Mouse (Mus musculus) kidney, postnatal 0 days (tissue): Measurements from ENCODE around the gene Pold3. TPM values are rescaled to one million over a fixed set of nuclear protein-coding genes. Genes with fewer than 3 reads are reported as not detected.

Experiments used
- ATAC-seq: fragments of 200-750 bp; cut with Nextera tagmentation; replicated peaks from 2 replicates; pipeline ENCODE4 v1.8.0; 2017; ENCODE audit warnings: low read depth, moderate number of reproducible peaks, moderate TSS enrichment, moderate library complexity; ENCODE audit not compliant: low FRiP score
- DNase-seq: peaks from one replicate; pipeline ENCODE4 v3.0.0-alpha.2; 2016; ENCODE audit warnings: low spot score
- H3K27ac ChIP-seq: fragments of 300-500 bp; sonication (generic); 2 replicates; pipeline ENCODE4 v1.5.1; 2014; ENCODE audit warnings: mild to moderate bottlenecking
- H3K27me3 ChIP-seq: fragments of 300-500 bp; sonication (generic); 2 replicates; pipeline ENCODE4 v1.6.1; 2014; ENCODE audit warnings: low read length, mixed read lengths; ENCODE audit not compliant: insufficient read depth
- H3K36me3 ChIP-seq: fragments of 300-500 bp; sonication (generic); 2 replicates; pipeline ENCODE4 v1.6.1; 2014; ENCODE audit warnings: low read length, mixed read lengths; ENCODE audit not compliant: insufficient read depth
- H3K4me1 ChIP-seq: fragments of 300-500 bp; sonication (generic); replicated peaks from 2 replicates; pipeline ENCODE4 v1.6.1; 2014; ENCODE audit warnings: antibody characterized with exemption, low read length, mixed read lengths; ENCODE audit not compliant: insufficient read depth
- H3K4me2 ChIP-seq: fragments of 300-500 bp; sonication (generic); 2 replicates; pipeline ENCODE4 v1.6.1; 2014; ENCODE audit warnings: mild to moderate bottlenecking, low read length, moderate library complexity, mixed read lengths
- H3K4me3 ChIP-seq: fragments of 300-500 bp; sonication (generic); replicated peaks from 2 replicates; pipeline ENCODE4 v1.5.1; 2014; ENCODE audit warnings: low read depth, low read length
- H3K9ac ChIP-seq: fragments of 300-500 bp; sonication (generic); 2 replicates; pipeline ENCODE4 v1.6.1; 2014; ENCODE audit warnings: low read depth, low read length
- H3K9me3 ChIP-seq: fragments of 300-500 bp; sonication (generic); replicated peaks from 2 replicates; pipeline ENCODE4 v1.6.1; 2016; ENCODE audit warnings: low read length, inconsistent platforms, mixed read lengths
- CTCF ChIP-seq: IDR thresholded peaks from 2 replicates; pipeline ENCODE4 v1.5.1; 2016; ENCODE audit warnings: antibody characterized with exemption, low read depth, mild to moderate bottlenecking, moderate library complexity
- whole genome bisulfite sequencing: fragments of 180-500 bp; shearing (Covaris S2); extraction: QIAGEN DNeasy Blood & Tissue Kit; methylation state at CpG from one replicate; pipeline ENCODE4 v1.1.7; 2014; 5-methylcytosine and 5-hydroxymethylcytosine counted together
- polyA plus RNA-seq: library from polyadenylated mRNA; unstranded; fragments of >200 nt; fragmentation: Nextera tagmentation; extraction: Ambion mirVana; gene quantifications from 2 replicates; pipeline ENCODE4 v1.2.1, GENCODE M21; 2015

The Pold3 gene
- polyA plus RNA-seq, 1 experiment from 2014 or later = 34.8 TPM

GRCm38 (mm10) chr7:100120791-100121261 is 539 bp downstream of the Pold3 start:
- TF ChIP-seq CTCF = no peak
- ATAC-seq (peak; percentile 52), DNase-seq (peak; percentile 66)
- under 1% methylated on average over 25 of the region's 25 CpGs for WGBS
- Histone ChIP-seq H3K27me3 (no peaks in the 10 kb centered on the region), H3K4me1 (no peaks in the 10 kb centered on the region; the same call in 1 of the 2 replicates), H3K9ac (peak overlapping the region; percentile 89), H3K36me3 (no peaks in the 10 kb centered on the region), H3K4me2 (peak overlapping the region; percentile 82), H3K4me3 (peak overlapping the region; percentile 88), H3K9me3 (no peaks in the 10 kb centered on the region), H3K27ac (peak overlapping the region; percentile 88)

GRCm38 (mm10) chr7:100114279-100114678 is 7.1 kb downstream of the Pold3 start:
- no peak for TF ChIP-seq CTCF
- Histone ChIP-seq H3K36me3 (0 out of 2 replicates have a peak, but pooled peaks cover 6% of the 10 kb centered on the region), H3K27me3 (no peaks in the 10 kb centered on the region), H3K9ac (no peak overlapping the region), H3K27ac (no peak overlapping the region), H3K4me2 (no peak overlapping the region), H3K4me3 (no peak overlapping the region), H3K4me1 (no peaks in the 10 kb centered on the region), H3K9me3 (no peaks in the 10 kb centered on the region)
- ATAC-seq (no peak), DNase-seq (no peak)
- 78% methylated on average over 6 of the region's 6 CpGs for WGBS

DNA sequence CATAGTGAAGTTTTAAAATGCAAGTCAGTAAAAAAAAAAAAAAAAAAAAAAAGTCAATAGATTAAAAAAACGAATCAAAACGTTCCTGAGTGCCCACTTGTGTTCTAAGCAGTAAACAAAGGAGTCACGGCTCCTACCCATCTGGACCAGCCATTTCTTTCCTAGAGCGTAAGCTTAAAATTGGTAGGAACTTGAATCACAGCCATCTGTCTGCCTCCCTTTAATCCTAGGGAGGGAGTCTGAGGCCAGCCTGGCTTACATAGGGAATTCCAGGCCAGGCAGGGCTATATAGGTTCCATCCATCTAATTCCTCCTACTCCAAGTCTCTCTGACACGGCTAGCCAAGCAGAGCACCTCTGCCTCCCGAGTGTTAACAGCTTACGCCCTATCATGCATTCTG is 7.5 kb downstream of the Pold3 start:
- no peaks in the 10 kb centered on the region for H3K27me3 ChIP-seq
- no peak overlapping the region for H3K4me2 ChIP-seq
- H3K4me3 ChIP-seq = no peak overlapping the region
- no peak for ATAC-seq
- 80% methylated on average over 7 of the region's 7 CpGs for WGBS
- no peak overlapping the region for H3K9ac ChIP-seq
- no peaks in the 10 kb centered on the region for H3K4me1 ChIP-seq
- H3K9me3 ChIP-seq = no peaks in the 10 kb centered on the region
- no peak for TF ChIP-seq CTCF
- DNase-seq = no peak
- 0 out of 2 replicates have a peak, but pooled peaks cover 6% of the 10 kb centered on the region for H3K36me3 ChIP-seq
- no peak overlapping the region for H3K27ac ChIP-seq

- Histone ChIP-seq H3K27ac (no peak overlapping the region), H3K4me3 (no peak overlapping the region), H3K9ac (no peak overlapping the region), H3K4me1 (no peaks in the 10 kb centered on the region), H3K36me3 (peaks cover 12% of the 10 kb centered on the region; the same call in 1 of the 2 replicates), H3K4me2 (no peak overlapping the region), H3K9me3 (no peaks in the 10 kb centered on the region), H3K27me3 (no peaks in the 10 kb centered on the region)
- TF ChIP-seq CTCF = no peak
- DNase-seq = no peak
- WGBS = 71% methylated on average over 10 of the region's 10 CpGs
- ATAC-seq = no peak
These were observed 9.9 kb downstream of the Pold3 start for GRCm38 (mm10) chr7:100111506-100111905.

- ATAC-seq (no peak), DNase-seq (peak; percentile 82)
- Histone ChIP-seq H3K27ac (no peak overlapping the region), H3K4me3 (no peak overlapping the region), H3K4me1 (no peaks in the 10 kb centered on the region), H3K27me3 (no peaks in the 10 kb centered on the region), H3K9me3 (no peaks in the 10 kb centered on the region), H3K4me2 (no peak overlapping the region), H3K36me3 (peaks cover 18% of the 10 kb centered on the region), H3K9ac (no peak overlapping the region)
- whole genome bisulfite sequencing = 54% methylated on average over 3 of the region's 3 CpGs
- peak; percentile 73 for TF ChIP-seq CTCF
These were observed 13.0 kb downstream of the Pold3 start for GRCm38 (mm10) chr7:100108341-100108740.

GRCm38 (mm10) chr7:100104677-100105076 is 16.7 kb downstream of the Pold3 start:
- TF ChIP-seq CTCF = no peak
- no peaks in the 10 kb centered on the region for H3K27me3 ChIP-seq
- no peaks in the 10 kb centered on the region for H3K4me1 ChIP-seq
- no peak overlapping the region for H3K4me2 ChIP-seq
- no peak overlapping the region for H3K4me3 ChIP-seq
- DNase-seq (no peak), ATAC-seq (no peak)
- 94% methylated on average over 4 of the region's 4 CpGs for WGBS
- peaks cover 33% of the 10 kb centered on the region for H3K36me3 ChIP-seq
- H3K9ac ChIP-seq = no peak overlapping the region
- no peaks in the 10 kb centered on the region for H3K9me3 ChIP-seq
- H3K27ac ChIP-seq = no peak overlapping the region
